Mouse (Mus musculus) thymus, postnatal 0 days (tissue): ENCODE results near the gene Strn4. TPM values are rescaled to one million over a fixed set of nuclear protein-coding genes. Genes with fewer than 3 reads are reported as not detected.
A peak's percentile ranks its signal among the peaks of the same experiment; 100 is the strongest.

Source experiments
- DNase-seq: peaks from one replicate; pipeline ENCODE4 v3.0.0-alpha.2; 2015; ENCODE audit warnings: low spot score
- polyA plus RNA-seq: library from polyadenylated mRNA; unstranded; fragments of >200 nt; fragmentation: Nextera tagmentation; extraction: Ambion mirVana; gene quantifications from 2 replicates; pipeline ENCODE4 v1.2.1, GENCODE M21; 2015

Gene Strn4
- polyA plus RNA-seq, 1 experiment from 2014 or later = 60.9 TPM

DNA sequence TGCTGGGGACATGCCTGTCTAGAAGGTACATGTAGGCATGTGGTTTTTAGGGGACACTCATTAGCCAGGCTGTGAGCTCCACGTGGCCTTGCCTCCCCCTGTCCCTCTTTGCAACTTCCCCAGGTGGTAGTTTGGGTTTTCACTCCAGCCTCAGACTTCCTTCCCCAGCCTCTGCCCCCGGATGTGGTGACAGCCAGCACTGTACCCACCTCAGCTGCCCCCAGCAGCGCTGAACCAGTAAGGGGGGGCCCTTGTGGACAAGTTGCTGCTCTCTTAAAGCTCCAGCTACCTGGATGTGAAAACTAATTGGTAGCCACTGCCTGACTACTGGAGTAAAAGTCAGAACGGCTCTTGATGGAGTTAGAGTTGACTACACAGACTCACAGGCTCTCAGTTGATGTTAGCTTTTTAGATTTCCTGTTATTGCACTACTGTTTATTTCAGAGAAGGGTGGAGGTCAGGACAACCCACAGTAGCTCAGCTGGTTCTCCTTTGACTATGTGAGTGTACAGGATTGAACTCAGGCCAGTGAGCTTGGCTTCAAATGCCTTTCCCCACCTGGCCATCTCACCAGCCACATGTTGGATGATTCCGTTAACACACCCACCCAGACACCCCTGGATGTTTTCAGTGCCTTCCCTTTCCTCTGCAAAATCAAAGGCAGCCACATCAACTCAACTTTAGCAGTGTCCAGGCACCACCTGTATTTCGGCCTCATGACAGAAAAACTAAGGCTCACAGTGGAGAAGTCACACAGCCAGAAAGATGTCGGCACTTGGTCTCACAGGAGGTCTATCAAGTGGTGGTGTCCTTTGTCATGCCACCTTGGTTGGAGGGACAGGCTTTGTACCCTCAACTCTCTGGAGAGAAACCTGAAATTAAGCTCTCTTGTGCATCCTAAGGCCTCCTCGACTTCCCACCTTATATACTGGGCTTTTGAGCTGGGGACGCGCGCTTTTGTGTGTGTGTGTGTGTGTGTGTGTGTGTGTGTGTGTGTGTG lies 26.2 kb downstream of the Strn4 start:
- peak; percentile 88 for DNase-seq

GRCm38 (mm10) chr7:16842645-16843063 lies 27.0 kb downstream of the Strn4 start, which contains the start of gene Prkd2:
TSS of gene Prkd2 (plus strand) at chr7:16842902.
- DNase-seq = peak; percentile 93

- peak; percentile 75 for DNase-seq
Measured at GRCm38 (mm10) chr7:16843441-16844171, 27.9 kb downstream of the Strn4 start.

DNA sequence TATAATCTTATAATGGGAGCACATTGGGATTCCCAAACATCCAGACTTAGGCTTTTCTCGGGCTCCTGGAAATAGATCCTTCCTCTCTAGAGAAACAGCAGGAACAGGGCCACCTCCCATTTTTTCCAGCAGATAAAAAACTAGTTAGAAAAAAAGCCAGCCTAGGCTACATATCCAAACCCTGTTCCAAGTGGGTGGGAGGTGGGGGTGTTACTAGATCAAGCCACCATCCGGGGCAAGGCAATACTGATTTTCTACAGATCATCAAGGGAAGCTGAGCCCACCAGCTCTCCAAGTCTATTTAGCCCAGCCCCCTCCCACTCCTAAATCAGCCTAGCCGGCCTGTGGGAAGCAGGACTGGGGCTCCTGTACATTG lies 29.0 kb downstream of the Strn4 start:
- DNase-seq = no peak

- peak; percentile 84 for DNase-seq
Measured at GRCm38 (mm10) chr7:16845072-16845819, 29.6 kb downstream of the Strn4 start.

DNA sequence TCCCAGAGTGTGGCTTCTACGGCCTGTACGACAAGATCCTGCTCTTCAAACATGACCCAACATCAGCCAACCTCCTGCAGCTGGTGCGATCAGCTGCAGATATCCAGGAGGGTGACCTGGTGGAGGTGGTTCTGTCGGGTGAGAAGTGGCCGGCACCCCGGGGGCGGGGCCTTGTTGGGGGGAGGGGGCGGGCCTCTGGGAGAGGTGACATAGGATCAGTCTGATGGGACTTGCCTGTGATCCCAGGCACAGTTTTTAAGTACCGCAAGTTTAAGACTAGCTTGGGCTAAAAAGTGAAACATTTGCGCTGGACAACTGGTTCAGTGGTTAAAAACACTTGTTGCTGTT lies 30.1 kb downstream of the Strn4 start:
- DNase-seq = no peak

GRCm38 (mm10) chr7:16846775-16847174 lies 31.1 kb downstream of the Strn4 start:
- no peak for DNase-seq

DNA sequence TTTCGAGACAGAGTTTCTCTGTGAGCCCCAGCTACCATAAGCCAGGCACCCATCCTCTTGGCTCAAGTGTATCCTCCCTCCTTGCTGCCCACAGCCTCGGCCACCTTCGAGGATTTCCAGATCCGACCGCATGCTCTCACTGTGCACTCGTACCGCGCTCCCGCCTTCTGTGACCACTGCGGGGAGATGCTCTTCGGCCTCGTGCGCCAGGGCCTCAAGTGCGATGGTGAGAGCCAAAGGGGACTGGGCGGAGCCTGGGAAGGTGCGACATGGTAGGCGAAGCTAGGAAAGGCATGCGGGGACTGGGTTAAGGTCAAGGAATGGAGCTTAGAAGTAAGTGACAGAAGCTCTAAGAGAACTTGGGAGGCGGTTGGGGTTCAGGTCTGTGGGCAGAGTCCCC lies 31.8 kb downstream of the Strn4 start:
- DNase-seq = no peak

DNA sequence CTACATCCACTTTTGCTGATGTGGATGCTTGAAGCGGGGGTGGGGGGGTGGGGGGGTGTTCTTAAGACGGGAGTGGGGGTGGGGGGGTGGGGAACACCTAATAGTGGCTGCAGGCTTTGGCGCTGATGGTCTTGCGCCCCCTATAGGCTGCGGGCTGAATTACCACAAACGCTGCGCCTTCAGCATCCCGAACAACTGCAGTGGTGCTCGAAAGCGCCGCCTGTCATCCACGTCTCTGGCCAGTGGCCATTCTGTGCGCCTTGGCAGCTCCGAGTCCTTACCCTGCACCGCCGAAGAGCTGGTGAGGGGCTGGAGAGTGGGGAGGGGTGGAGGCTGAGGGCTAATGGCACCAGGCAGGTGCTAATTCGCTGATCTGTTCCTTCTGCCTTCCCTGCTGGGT lies 32.9 kb downstream of the Strn4 start:
- peak; percentile 46 for DNase-seq

- DNase-seq = no peak
Measured at GRCm38 (mm10) chr7:16851636-16852035, 35.9 kb downstream of the Strn4 start.

DNA sequence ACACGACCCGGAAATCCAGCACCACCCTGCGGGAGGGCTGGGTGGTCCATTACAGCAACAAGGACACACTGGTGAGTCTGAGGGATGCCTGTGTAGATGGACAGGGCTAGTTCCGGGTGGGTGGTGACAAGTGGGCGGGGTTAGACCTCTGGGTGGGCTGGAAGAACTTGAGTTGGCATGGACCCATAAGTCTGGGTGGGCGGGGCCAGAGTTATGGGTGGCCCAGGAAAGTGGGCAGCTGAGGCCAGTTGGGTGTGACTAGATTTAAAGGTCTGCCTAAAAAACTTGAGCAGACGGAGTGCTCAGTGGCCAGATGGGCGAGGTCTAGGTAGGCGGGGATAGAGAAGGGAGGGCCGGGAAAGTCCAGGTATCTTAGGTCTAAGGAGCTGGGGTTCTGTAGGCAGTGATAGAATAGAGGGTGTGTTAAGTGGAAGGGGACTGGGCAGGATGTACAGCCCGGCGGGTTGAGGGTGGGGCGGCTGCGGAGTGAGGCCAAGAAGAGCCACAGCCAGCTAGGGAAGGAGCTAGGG lies 37.7 kb downstream of the Strn4 start:
- DNase-seq = no peak

DNA sequence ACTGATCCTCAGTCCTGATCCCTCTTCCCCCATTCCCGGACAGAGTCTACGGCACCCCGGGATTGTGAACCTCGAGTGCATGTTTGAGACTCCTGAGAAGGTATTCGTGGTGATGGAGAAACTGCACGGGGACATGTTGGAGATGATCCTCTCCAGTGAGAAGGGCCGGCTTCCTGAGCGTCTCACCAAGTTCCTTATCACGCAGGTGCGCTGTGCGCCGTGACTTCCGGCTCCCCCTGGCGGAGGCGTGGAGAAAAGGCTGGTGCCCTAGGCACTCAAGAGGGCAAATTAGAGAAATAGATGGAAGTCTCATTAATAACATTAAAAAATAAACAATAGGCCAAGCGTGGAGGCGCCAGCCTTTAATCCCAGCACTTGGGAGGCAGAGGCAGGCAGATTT lies 42.6 kb downstream of the Strn4 start:
- peak; percentile 68 for DNase-seq

GRCm38 (mm10) chr7:16859902-16860651 lies 44.4 kb downstream of the Strn4 start:
- DNase-seq = peak; percentile 55

DNA sequence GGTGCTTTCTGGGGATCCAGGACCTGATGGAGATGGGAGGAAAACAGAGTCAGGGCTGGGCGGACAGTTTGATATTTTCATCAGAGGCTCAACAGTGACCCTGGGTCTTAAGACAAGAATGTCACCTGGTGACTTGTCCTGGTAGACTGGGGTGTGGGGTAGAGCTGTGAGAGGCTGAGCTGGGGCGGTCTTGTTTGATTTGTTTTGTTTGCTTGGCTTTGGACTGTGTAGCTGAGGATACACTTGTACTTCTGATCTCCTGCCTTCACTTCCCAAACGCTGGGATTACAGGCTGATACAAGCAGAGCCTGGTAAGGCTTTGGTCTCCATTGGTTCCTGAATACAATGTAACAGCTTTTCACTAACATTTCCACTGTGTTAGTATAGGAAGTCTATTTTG lies 51.8 kb downstream of the Strn4 start:
- DNase-seq = no peak

DNA sequence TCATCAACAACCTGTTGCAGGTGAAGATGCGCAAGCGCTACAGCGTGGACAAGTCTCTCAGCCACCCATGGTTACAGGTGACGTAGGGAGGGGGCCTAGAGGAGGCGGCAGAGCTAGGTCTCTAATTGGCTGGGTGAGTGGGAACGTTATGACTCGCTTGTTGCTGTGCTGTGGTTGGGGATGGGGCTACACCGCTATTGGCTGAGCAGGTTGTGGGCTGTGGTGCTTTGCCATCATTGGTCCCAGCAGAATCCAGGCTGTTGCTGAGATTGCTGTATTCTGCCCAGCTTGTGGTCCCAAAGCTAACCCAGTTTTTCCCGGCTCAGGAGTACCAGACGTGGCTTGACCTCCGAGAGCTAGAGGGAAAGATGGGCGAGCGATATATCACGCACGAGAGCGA lies 53.8 kb downstream of the Strn4 start:
- no peak for DNase-seq

DNA sequence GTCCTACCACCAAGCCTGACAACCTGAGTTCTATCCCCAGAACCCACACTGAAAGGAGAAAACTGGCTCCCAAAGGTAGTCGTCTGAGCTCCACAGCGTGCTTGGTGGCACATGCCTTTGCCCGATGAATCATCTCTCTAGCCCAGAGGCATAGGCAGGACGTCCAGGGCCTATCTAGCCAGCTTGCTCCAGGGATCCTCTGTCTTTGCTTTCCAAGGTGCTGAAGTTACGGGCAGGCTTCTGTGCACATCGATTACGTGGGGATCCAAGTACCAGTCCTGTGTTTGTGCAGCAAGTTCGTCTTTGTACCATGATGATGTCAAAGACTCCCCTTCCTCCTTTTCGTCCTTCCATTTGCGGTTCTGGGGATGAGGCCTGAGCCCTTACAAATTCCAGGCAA lies 55.9 kb downstream of the Strn4 start:
- no peak for DNase-seq

GRCm38 (mm10) chr7:16872478-16872877 lies 56.8 kb downstream of the Strn4 start:
- no peak for DNase-seq

DNA sequence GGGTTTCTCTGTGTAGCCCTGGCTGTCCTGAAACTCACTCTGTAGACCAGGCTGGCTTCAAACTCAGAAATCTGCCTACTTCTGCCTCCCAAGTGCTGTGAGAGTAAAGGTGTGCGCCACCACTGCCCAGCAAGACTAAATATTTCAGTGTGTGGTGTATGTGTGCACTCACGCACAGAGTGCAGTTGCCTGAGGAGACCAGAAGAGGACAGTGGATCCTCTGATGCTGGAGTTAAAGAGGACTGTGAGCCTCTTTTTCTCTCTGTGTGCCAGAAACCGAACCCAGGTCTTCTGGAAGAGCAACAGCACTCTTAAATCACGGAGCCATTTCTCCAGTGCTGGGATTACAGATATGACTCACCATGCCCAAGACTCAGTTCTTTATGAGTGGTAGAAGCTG lies 57.7 kb downstream of the Strn4 start:
- DNase-seq = no peak

DNA sequence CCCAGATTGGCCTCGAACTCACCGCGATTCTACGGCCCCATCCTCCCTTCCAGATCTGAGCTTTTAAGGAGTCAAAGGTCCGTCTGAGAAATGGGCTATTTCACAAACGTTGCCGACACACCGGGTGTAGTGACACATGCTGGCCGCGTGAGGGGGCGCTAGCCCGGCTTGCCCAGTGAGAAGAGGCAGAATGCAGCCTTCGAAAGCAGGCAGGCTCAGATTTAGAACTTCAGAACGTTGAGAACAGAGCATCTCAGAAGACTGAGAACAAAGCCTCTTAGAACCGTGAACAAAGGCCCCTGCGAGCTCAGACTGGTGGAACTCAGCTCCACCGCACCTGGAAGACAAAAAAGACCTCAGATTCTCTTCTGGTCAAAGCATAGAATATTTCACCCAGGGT lies 58.5 kb downstream of the Strn4 start:
- DNase-seq = peak; percentile 83

- peak; percentile 100 for DNase-seq
Measured at GRCm38 (mm10) chr7:16874756-16875309, 59.1 kb downstream of the Strn4 start.

DNA sequence AGATGAGACGGTGACA lies 59.4 kb downstream of the Strn4 start, which contains the start of gene Dact3:
Gene Dact3, plus strand, starts transcription at position 8 of the 16 bp plus-strand sequence.
- DNase-seq = no peak
